Mouse (Mus musculus) kidney, postnatal 0 days (tissue): ENCODE measurements at regions not wholly inside any gene's neighbourhood (a gene's known extent, or its start where the extent isn't known, plus 50 kb on each side); places are given as distances from the start of the nearest gene placed in this dataset.

Experiments used
- ATAC-seq: fragments of 200-750 bp; cut with Nextera tagmentation; replicated peaks from 2 replicates; pipeline ENCODE4 v1.8.0; 2017; ENCODE audit warnings: low read depth, moderate number of reproducible peaks, moderate TSS enrichment, moderate library complexity; ENCODE audit not compliant: low FRiP score
- DNase-seq: peaks from one replicate; pipeline ENCODE4 v3.0.0-alpha.2; 2016; ENCODE audit warnings: low spot score
- H3K27ac ChIP-seq: fragments of 300-500 bp; sonication (generic); 2 replicates; pipeline ENCODE4 v1.5.1; 2014; ENCODE audit warnings: mild to moderate bottlenecking
- H3K27me3 ChIP-seq: fragments of 300-500 bp; sonication (generic); 2 replicates; pipeline ENCODE4 v1.6.1; 2014; ENCODE audit warnings: low read length, mixed read lengths; ENCODE audit not compliant: insufficient read depth
- H3K36me3 ChIP-seq: fragments of 300-500 bp; sonication (generic); 2 replicates; pipeline ENCODE4 v1.6.1; 2014; ENCODE audit warnings: low read length, mixed read lengths; ENCODE audit not compliant: insufficient read depth
- H3K4me1 ChIP-seq: fragments of 300-500 bp; sonication (generic); replicated peaks from 2 replicates; pipeline ENCODE4 v1.6.1; 2014; ENCODE audit warnings: antibody characterized with exemption, low read length, mixed read lengths; ENCODE audit not compliant: insufficient read depth
- H3K4me2 ChIP-seq: fragments of 300-500 bp; sonication (generic); 2 replicates; pipeline ENCODE4 v1.6.1; 2014; ENCODE audit warnings: mild to moderate bottlenecking, low read length, moderate library complexity, mixed read lengths
- H3K4me3 ChIP-seq: fragments of 300-500 bp; sonication (generic); replicated peaks from 2 replicates; pipeline ENCODE4 v1.5.1; 2014; ENCODE audit warnings: low read depth, low read length
- H3K9ac ChIP-seq: fragments of 300-500 bp; sonication (generic); 2 replicates; pipeline ENCODE4 v1.6.1; 2014; ENCODE audit warnings: low read depth, low read length
- H3K9me3 ChIP-seq: fragments of 300-500 bp; sonication (generic); replicated peaks from 2 replicates; pipeline ENCODE4 v1.6.1; 2016; ENCODE audit warnings: low read length, inconsistent platforms, mixed read lengths
- CTCF ChIP-seq: IDR thresholded peaks from 2 replicates; pipeline ENCODE4 v1.5.1; 2016; ENCODE audit warnings: antibody characterized with exemption, low read depth, mild to moderate bottlenecking, moderate library complexity
- WGBS: fragments of 180-500 bp; shearing (Covaris S2); extraction: QIAGEN DNeasy Blood & Tissue Kit; methylation state at CpG from one replicate; pipeline ENCODE4 v1.1.7; 2014; 5-methylcytosine and 5-hydroxymethylcytosine counted together

- 93% methylated on average over 15 of the region's 15 CpGs for WGBS
- ATAC-seq (no peak), DNase-seq (no peak)
- Histone ChIP-seq H3K27ac (no peak overlapping the region), H3K4me3 (no peak overlapping the region), H3K36me3 (no peaks in the 10 kb centered on the region), H3K9ac (no peak overlapping the region), H3K9me3 (no peaks in the 10 kb centered on the region), H3K27me3 (no peaks in the 10 kb centered on the region), H3K4me2 (no peak overlapping the region), H3K4me1 (no peaks in the 10 kb centered on the region)
- no peak for TF ChIP-seq CTCF
Observed at GRCm38 (mm10) chr15:15443271-15443670, 1285.3 kb upstream of the Cdh9 start.

DNA sequence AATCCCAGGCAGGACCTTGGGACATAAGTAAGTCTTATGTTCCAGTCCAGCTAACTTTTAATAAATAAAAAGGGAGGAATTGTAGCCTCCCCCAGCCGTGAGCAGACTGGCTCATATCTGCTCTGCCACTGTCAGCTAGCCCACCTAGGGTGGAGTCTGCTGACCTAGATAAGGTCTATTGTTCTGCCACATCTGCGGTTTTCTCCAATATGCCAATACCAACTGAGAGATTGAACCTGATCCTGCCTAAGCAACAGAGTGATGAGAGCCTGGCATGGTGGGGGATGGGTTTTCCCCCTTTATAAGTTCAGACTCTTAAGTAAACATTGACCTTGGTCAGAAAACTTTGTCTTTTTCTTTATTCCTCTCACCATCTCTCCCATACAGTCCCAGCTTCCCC is 1250.9 kb upstream of the Cdh9 start:
- no peaks in the 10 kb centered on the region for H3K9me3 ChIP-seq
- no peak overlapping the region for H3K4me3 ChIP-seq
- ATAC-seq, result no peak
- H3K36me3 ChIP-seq, result no peaks in the 10 kb centered on the region
- H3K9ac ChIP-seq, result no peak overlapping the region
- no peaks in the 10 kb centered on the region for H3K27me3 ChIP-seq
- no peak for DNase-seq
- WGBS, result 77% methylated on average over 2 of the region's 2 CpGs
- no peak for TF ChIP-seq CTCF
- no peaks in the 10 kb centered on the region for H3K4me1 ChIP-seq
- no peak overlapping the region for H3K27ac ChIP-seq
- no peak overlapping the region for H3K4me2 ChIP-seq

- ATAC-seq, result no peak
- no peak overlapping the region for H3K27ac ChIP-seq
- H3K4me1 ChIP-seq, result no peaks in the 10 kb centered on the region
- H3K4me2 ChIP-seq, result no peak overlapping the region
- H3K36me3 ChIP-seq, result no peaks in the 10 kb centered on the region
- WGBS, result 93% methylated on average over 4 of the region's 4 CpGs
- H3K4me3 ChIP-seq, result no peak overlapping the region
- no peaks in the 10 kb centered on the region for H3K9me3 ChIP-seq
- no peaks in the 10 kb centered on the region for H3K27me3 ChIP-seq
- 0 out of 2 replicates have a peak, but pooled peaks have one; percentile 23 for TF ChIP-seq CTCF
- DNase-seq, result no peak
- no peak overlapping the region for H3K9ac ChIP-seq
Observed at GRCm38 (mm10) chr15:15500276-15500675, 1228.3 kb upstream of the Cdh9 start.

DNA sequence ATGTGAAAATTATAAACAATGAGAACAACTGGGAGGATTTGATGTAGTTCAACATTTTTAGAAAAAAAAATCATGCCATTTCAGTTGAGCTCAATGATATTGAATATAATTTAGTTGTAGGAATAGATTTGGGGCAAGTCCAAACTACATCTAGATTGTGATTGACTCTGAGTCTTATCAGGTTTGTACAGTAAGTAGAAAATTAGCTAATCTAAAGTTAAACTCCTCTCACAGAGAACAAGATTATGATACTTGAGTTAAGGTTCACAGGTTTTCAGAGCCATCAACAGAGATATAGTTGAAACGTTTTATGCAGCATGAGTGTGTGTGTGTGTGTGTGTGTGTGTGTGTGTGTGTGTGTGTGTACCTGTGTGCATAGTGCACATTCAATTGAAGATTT is 1189.6 kb upstream of the Cdh9 start:
- WGBS, result 65% methylated on average over 1 of the region's 1 CpGs
- Histone ChIP-seq H3K4me1 (no peaks in the 10 kb centered on the region), H3K9me3 (no peaks in the 10 kb centered on the region), H3K36me3 (no peaks in the 10 kb centered on the region), H3K27ac (no peak overlapping the region), H3K4me3 (no peak overlapping the region), H3K27me3 (no peaks in the 10 kb centered on the region), H3K4me2 (no peak overlapping the region), H3K9ac (no peak overlapping the region)
- TF ChIP-seq CTCF, result no peak
- no peak for ATAC-seq
- DNase-seq, result no peak

DNA sequence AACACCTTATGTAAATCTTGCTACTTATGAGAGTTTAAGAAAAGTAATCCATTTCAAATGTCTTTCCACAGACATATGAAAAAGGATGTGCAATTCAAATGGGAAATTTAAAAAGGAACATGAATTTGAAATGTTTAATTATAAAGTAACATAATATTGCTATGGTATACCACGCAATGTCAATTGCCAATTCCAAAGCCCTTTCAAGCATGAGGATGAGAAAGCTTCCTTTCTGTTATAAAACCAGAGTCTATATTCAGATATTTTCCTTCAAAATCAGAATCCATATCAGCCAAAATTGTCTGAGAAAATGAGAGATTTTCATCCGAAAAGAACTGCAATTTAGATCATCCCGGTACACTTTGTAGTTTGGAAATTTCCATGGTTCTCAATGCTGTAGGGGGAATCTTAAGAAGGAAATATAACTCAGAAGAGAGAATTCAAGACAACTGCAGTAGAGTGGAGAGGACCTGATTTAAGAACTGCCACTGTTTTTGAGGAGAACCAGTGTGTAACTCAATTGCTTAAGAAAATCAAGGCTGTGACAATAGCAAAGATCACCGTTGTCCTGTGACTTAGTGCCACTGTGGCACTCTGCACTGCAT is 1169.3 kb upstream of the Cdh9 start:
- Histone ChIP-seq H3K4me1 (no peaks in the 10 kb centered on the region), H3K9ac (no peak overlapping the region), H3K36me3 (no peaks in the 10 kb centered on the region), H3K27me3 (no peaks in the 10 kb centered on the region), H3K4me2 (no peak overlapping the region), H3K27ac (no peak overlapping the region), H3K9me3 (no peaks in the 10 kb centered on the region), H3K4me3 (no peak overlapping the region)
- TF ChIP-seq CTCF, result no peak
- no peak for DNase-seq
- 92% methylated on average over 4 of the region's 4 CpGs for WGBS
- no peak for ATAC-seq

DNA sequence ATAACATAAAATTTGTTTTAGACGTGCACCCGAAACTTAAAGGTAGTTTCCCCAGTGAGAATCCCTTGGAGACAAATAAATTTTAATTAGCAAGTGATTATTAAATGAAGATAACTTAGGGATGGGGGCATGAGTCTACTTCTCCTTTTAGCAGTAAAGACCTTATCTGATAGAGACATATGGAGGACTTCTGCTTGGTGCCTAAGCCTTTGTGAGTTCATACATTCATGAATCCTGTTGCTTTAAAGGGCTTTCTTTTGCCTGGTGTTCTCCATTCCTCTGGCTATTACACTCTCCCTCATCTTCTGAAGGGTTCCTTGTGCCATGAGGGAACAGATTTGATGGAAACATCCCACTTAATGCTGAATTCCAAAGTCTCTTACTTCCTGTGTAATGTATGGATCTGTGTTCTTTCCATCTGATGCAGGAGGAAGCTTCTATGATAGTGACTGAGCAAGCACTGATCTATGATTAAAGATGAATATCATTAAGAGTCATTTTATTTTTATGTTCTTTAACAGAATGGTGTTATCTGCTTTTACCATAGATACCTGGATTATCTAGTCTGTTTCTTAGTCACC is 1146.2 kb upstream of the Cdh9 start:
- Histone ChIP-seq H3K9me3 (no peaks in the 10 kb centered on the region), H3K36me3 (no peaks in the 10 kb centered on the region), H3K27me3 (no peaks in the 10 kb centered on the region), H3K9ac (no peak overlapping the region), H3K27ac (no peak overlapping the region), H3K4me3 (no peak overlapping the region), H3K4me1 (no peaks in the 10 kb centered on the region), H3K4me2 (no peak overlapping the region)
- no peak for DNase-seq
- no peak for ATAC-seq
- 86% methylated on average over 2 of the region's 2 CpGs for WGBS
- no peak for TF ChIP-seq CTCF

GRCm38 (mm10) chr15:15617976-15618375 is 1110.6 kb upstream of the Cdh9 start:
- no peaks in the 10 kb centered on the region for H3K9me3 ChIP-seq
- H3K4me1 ChIP-seq, result no peaks in the 10 kb centered on the region
- no peak for TF ChIP-seq CTCF
- no peak overlapping the region for H3K9ac ChIP-seq
- no peak overlapping the region for H3K27ac ChIP-seq
- no peaks in the 10 kb centered on the region for H3K27me3 ChIP-seq
- ATAC-seq (no peak), DNase-seq (no peak)
- H3K4me3 ChIP-seq, result no peak overlapping the region
- H3K36me3 ChIP-seq, result no peaks in the 10 kb centered on the region
- no peak overlapping the region for H3K4me2 ChIP-seq
